Comparison of ENCODE assay signal across 8 mouse cellular contexts in the genomic region with DNA sequence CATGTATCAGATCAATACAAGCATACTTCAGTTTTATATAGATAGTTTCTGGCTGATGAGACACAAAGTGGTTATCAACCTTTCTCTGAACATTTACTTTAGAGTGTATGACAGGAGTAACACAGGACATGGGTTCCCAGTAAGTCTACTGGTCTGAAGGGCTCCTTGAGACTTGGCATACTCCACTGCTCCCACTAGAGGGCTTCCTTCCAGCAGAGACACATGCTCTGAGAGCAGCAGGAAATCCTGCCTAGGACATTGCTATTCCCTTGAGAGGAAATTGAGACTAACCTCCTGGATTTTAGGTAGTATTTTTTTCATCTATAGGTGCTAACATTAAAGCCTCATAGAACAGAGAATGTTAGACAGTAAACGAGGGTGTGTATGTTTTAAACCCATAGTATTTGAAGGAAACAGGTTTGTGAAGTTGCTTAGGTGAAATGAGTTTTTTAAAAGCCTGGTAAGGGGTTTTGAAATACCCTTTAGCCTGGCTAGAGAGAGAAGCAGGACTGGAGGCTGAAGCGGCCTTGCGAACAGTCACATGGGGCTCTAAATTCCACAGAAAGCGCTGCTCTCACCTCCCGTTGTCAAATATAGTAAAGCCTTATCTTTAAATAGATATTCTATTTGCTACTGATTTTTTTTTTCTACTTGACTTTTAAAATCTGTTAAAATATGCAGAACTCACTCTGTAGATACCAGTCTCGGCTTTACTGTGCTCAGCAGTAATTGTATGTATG.
A peak's percentile ranks its signal among the peaks of the same experiment; 100 is the strongest.
DNase-seq lines count a peak whose midpoint lies in the region; ATAC-seq and TF ChIP-seq lines count a peak whose summit lies in the region.

No protein-coding gene starts in this region.

- DNase-seq in cerebellum, adult 9-10 months: peak; percentile 73
- DNase-seq in cerebellum, adult 11 months: no peak
- peak; percentile 46 to 50 for DNase-seq in B cell, adult 2 months
- peak; percentile 45 for DNase-seq in c-Kit-positive CD71-negative TER-119-negative erythroid progenitor cells, embryonic 14.5 days (ENCODE audit: low read depth)
- no peak for DNase-seq in heart, embryonic 10.5 days (ENCODE audit: low spot score)
- peak; percentile 92 for DNase-seq in kidney, postnatal 0 days (ENCODE audit: low spot score)
- peak; percentile 80 for DNase-seq in lung, postnatal 14 days
- peak; percentile 61 for DNase-seq in stomach, postnatal 0 days (ENCODE audit: low spot score)

- TF ChIP-seq EP300 in stomach, postnatal 0 days (optimal IDR thresholded peaks at IDR 0.05): no peak

- H3K4me3 ChIP-seq in heart, embryonic 10.5 days: no peak overlapping the region
- H3K4me3 ChIP-seq in kidney, postnatal 0 days (replicated peaks; ENCODE audit: low read depth, low read length): no peak overlapping the region
- no peak overlapping the region for H3K4me3 ChIP-seq in stomach, postnatal 0 days (ENCODE audit: low read depth, low read length)

- no peak overlapping the region for H3K4me2 ChIP-seq in kidney, postnatal 0 days (ENCODE audit: low read length)
- no peak overlapping the region for H3K4me2 ChIP-seq in stomach, postnatal 0 days (replicated peaks; ENCODE audit: low read depth)

- H3K36me3 ChIP-seq in heart, embryonic 10.5 days: no peaks in the 10 kb centered on the region
- H3K36me3 ChIP-seq in kidney, postnatal 0 days (ENCODE audit: insufficient read depth, low read length): no peaks in the 10 kb centered on the region
- H3K36me3 ChIP-seq in stomach, postnatal 0 days (ENCODE audit: control insufficient read depth, insufficient read depth, low read length): no peaks in the 10 kb centered on the region

- H3K4me1 ChIP-seq in heart, embryonic 10.5 days: peaks cover 35% of the 10 kb centered on the region; the same call in 1 of the 2 replicates
- H3K4me1 ChIP-seq in kidney, postnatal 0 days (replicated peaks; ENCODE audit: insufficient read depth, low read length): peaks cover 4% of the 10 kb centered on the region; the same call in 1 of the 2 replicates
- peaks cover 11% of the 10 kb centered on the region; the same call in 1 of the 2 replicates for H3K4me1 ChIP-seq in stomach, postnatal 0 days (replicated peaks; ENCODE audit: control insufficient read depth, insufficient read depth)

- no peaks in the 10 kb centered on the region for H3K27me3 ChIP-seq in heart, embryonic 10.5 days (ENCODE audit: insufficient read depth, poor library complexity, severe bottlenecking)
- H3K27me3 ChIP-seq in kidney, postnatal 0 days (ENCODE audit: insufficient read depth, low read length): no peaks in the 10 kb centered on the region
- H3K27me3 ChIP-seq in stomach, postnatal 0 days (ENCODE audit: control insufficient read depth, insufficient read depth, low read length): no peaks in the 10 kb centered on the region

- H3K27ac ChIP-seq in heart, embryonic 10.5 days: peak overlapping the region; percentile 22; the same call in 1 of the 2 replicates
- no peak overlapping the region for H3K27ac ChIP-seq in kidney, postnatal 0 days
- no peak overlapping the region for H3K27ac ChIP-seq in stomach, postnatal 0 days (replicated peaks)

- no peak overlapping the region for H3K9ac ChIP-seq in kidney, postnatal 0 days (ENCODE audit: low read depth, low read length)
- no peak overlapping the region for H3K9ac ChIP-seq in stomach, postnatal 0 days (ENCODE audit: low read length)

- 38% methylated on average over 6 of the region's 6 CpGs for WGBS in heart, embryonic 10.5 days
- 64% methylated on average over 6 of the region's 6 CpGs for WGBS in kidney, postnatal 0 days
- WGBS in stomach, postnatal 0 days: 60% methylated on average over 6 of the region's 6 CpGs

- TF ChIP-seq CTCF in kidney, postnatal 0 days (IDR thresholded peaks at IDR 0.05; ENCODE audit: low read depth): peak; percentile 82
- TF ChIP-seq CTCF in stomach, postnatal 0 days (IDR thresholded peaks at IDR 0.05; ENCODE audit: low read depth): peak; percentile 85

- no peaks in the 10 kb centered on the region for H3K9me3 ChIP-seq in heart, embryonic 10.5 days
- no peaks in the 10 kb centered on the region for H3K9me3 ChIP-seq in kidney, postnatal 0 days (replicated peaks; ENCODE audit: low read length)
- H3K9me3 ChIP-seq in stomach, postnatal 0 days (ENCODE audit: control insufficient read depth, low read length): no peaks in the 10 kb centered on the region

- ATAC-seq in kidney, postnatal 0 days (replicated peaks; ENCODE audit: low FRiP score, low read depth): 0 out of 2 replicates have a peak, but pooled peaks have one; percentile 30
- ATAC-seq in stomach, postnatal 0 days (ENCODE audit: low FRiP score, low TSS enrichment): peak; percentile 46; the same call in 1 of the 2 replicates

Comparison
In these comparisons a context has a peak if more than half of its experiments do, and no peak if none do; other contexts are left out.
1. DNase-seq: peak in cerebellum, adult 9-10 months (single experiment), B cell, adult 2 months (2 of 2), c-Kit-positive CD71-negative TER-119-negative erythroid progenitor cells, embryonic 14.5 days (single experiment), kidney, postnatal 0 days (single experiment), lung, postnatal 14 days (single experiment) and stomach, postnatal 0 days (single experiment); none in cerebellum, adult 11 months (single experiment) and heart, embryonic 10.5 days (single experiment).